Mouse (Mus musculus): ENCODE data around the gene Fam83c. TPM values are rescaled to one million over a fixed set of nuclear protein-coding genes. Genes with fewer than 3 reads are reported as not detected.
"Not testable (repeated sequence)": the region's sequence is repeated elsewhere in the genome, so short reads cannot be mapped to it uniquely, and the experiment has no call there.

Fam83c gene
- polyA plus RNA-seq, 1 experiment from 2014 or later, result 0.09 TPM

DNA sequence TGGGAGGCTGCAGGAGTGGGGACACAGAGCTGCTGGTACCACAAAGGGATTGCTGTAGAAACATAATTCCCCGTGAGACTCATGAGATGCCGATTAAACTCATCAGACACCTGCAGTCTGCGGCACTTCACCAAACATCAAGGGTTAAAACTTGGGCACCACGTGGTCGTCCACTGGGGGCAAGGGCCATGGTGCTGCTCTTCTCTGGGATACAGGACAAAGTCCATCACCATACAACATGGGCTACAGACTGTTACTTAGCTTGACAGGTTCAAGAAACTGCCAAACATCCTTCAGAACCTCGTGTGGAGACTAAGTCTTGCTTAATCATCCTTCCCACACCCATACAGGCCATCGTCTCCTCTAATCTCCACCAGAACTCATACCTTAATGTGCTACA lies 25.4 kb upstream of the Fam83c start:
- 66% methylated on average over 7 of the region's 7 CpGs for WGBS (ENCODE audit: insufficient replicate concordance)
- H3K9ac ChIP-seq, result no peak overlapping the region
- no peak overlapping the region for H3K4me3 ChIP-seq (replicated peaks)
- H3K4me1 ChIP-seq (replicated peaks), result no peaks in the 10 kb centered on the region
- peaks cover 14% of the 10 kb centered on the region for H3K36me3 ChIP-seq (replicated peaks)
- H3K9me3 ChIP-seq (replicated peaks), result no peaks in the 10 kb centered on the region
- ATAC-seq (ENCODE audit: insufficient read depth), result no peak
- no peak overlapping the region for H3K27ac ChIP-seq (replicated peaks)
- no peak overlapping the region for H3K4me2 ChIP-seq
- no peaks in the 10 kb centered on the region for H3K27me3 ChIP-seq

DNA sequence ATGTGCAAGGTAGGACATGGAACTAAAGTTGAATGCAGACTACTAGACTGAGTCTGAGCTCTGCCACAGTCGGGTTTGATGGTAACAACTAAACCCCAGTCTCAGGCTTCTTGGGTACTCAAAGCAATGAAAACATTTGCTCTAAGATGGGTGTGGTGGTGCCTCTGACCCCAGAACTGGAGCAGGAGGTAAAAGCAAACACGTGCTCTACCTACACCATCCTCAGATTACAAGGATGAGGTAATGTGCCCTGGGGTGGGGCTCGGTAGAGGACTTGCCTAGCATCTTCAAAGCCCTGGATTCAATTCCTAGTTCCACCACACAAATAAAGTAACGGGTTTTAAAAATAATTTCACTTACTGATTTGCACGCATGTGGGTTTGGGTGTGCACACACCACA lies 17.9 kb upstream of the Fam83c start:
- ATAC-seq (ENCODE audit: insufficient read depth), result no peak
- H3K27ac ChIP-seq (replicated peaks), result no peak overlapping the region
- 79% methylated on average over 5 of the region's 5 CpGs for WGBS (ENCODE audit: insufficient replicate concordance)
- no peak overlapping the region for H3K4me2 ChIP-seq
- H3K4me1 ChIP-seq (replicated peaks), result 0 out of 2 replicates have a peak, but pooled peaks cover 3% of the 10 kb centered on the region
- no peak overlapping the region for H3K4me3 ChIP-seq (replicated peaks)
- no peaks in the 10 kb centered on the region for H3K27me3 ChIP-seq
- no peak overlapping the region for H3K9ac ChIP-seq
- H3K36me3 ChIP-seq (replicated peaks), result peaks cover 38% of the 10 kb centered on the region
- no peaks in the 10 kb centered on the region for H3K9me3 ChIP-seq (replicated peaks)

- no peaks in the 10 kb centered on the region for H3K27me3 ChIP-seq
- 0 out of 2 replicates have a peak, but pooled peaks cover 3% of the 10 kb centered on the region for H3K4me1 ChIP-seq (replicated peaks)
- WGBS (ENCODE audit: insufficient replicate concordance), result 73% methylated on average over 7 of the region's 7 CpGs
- no peaks in the 10 kb centered on the region for H3K9me3 ChIP-seq (replicated peaks)
- H3K4me2 ChIP-seq, result no peak overlapping the region
- no peak for ATAC-seq (ENCODE audit: insufficient read depth)
- H3K9ac ChIP-seq, result no peak overlapping the region
- H3K36me3 ChIP-seq (replicated peaks), result peaks cover 44% of the 10 kb centered on the region
- no peak overlapping the region for H3K27ac ChIP-seq (replicated peaks)
- no peak overlapping the region for H3K4me3 ChIP-seq (replicated peaks)
Observed at GRCm38 (mm10) chr2:155850120-155850519, 15.5 kb upstream of the Fam83c start.

DNA sequence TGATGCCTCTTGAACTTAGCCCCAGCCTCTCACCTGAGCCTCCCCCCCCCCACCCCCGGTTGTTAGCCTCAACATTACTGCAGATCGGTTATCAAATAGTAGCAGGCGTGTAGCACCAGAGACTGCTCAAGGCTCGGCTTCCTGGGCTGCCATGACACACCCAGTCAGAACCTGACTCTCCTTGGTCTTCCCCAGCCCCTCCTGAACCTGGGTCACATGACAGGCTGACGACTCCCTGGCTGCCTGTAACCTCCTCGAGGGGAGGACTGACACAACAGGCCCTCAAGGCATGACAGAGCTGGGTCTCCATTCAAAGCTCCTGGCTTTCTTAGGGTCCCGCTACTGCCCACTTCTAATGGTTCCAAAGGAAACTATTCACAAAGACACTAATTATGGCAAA lies 14.8 kb upstream of the Fam83c start:
- Histone ChIP-seq H3K4me3 (replicated peaks) (no peak overlapping the region), H3K4me2 (no peak overlapping the region), H3K36me3 (replicated peaks) (peaks cover 41% of the 10 kb centered on the region), H3K9ac (no peak overlapping the region), H3K27me3 (no peaks in the 10 kb centered on the region), H3K27ac (replicated peaks) (no peak overlapping the region), H3K9me3 (replicated peaks) (no peaks in the 10 kb centered on the region), H3K4me1 (replicated peaks) (0 out of 2 replicates have a peak, but pooled peaks cover 3% of the 10 kb centered on the region)
- peak; percentile 44 for ATAC-seq (ENCODE audit: insufficient read depth)
- WGBS (ENCODE audit: insufficient replicate concordance), result 24% methylated on average over 7 of the region's 7 CpGs

- 0 out of 2 replicates have a peak, but pooled peaks cover 3% of the 10 kb centered on the region for H3K4me1 ChIP-seq (replicated peaks)
- WGBS (ENCODE audit: insufficient replicate concordance), result 36% methylated on average over 6 of the region's 6 CpGs
- no peaks in the 10 kb centered on the region for H3K27me3 ChIP-seq
- no peak overlapping the region for H3K4me2 ChIP-seq
- ATAC-seq (ENCODE audit: insufficient read depth), result no peak
- no peak overlapping the region for H3K4me3 ChIP-seq (replicated peaks)
- no peak overlapping the region for H3K9ac ChIP-seq
- H3K27ac ChIP-seq (replicated peaks), result no peak overlapping the region
- H3K36me3 ChIP-seq (replicated peaks), result peaks cover 37% of the 10 kb centered on the region
- H3K9me3 ChIP-seq (replicated peaks), result no peaks in the 10 kb centered on the region
Observed at GRCm38 (mm10) chr2:155848291-155848690, 13.6 kb upstream of the Fam83c start.

GRCm38 (mm10) chr2:155846930-155847329 lies 12.3 kb upstream of the Fam83c start:
- no peaks in the 10 kb centered on the region for H3K9me3 ChIP-seq (replicated peaks)
- no peak overlapping the region for H3K9ac ChIP-seq
- no peak overlapping the region for H3K4me3 ChIP-seq (replicated peaks)
- H3K36me3 ChIP-seq (replicated peaks), result peaks cover 30% of the 10 kb centered on the region
- 0 out of 2 replicates have a peak, but pooled peaks cover 3% of the 10 kb centered on the region for H3K4me1 ChIP-seq (replicated peaks)
- no peaks in the 10 kb centered on the region for H3K27me3 ChIP-seq
- ATAC-seq (ENCODE audit: insufficient read depth), result no peak
- WGBS (ENCODE audit: insufficient replicate concordance), result 72% methylated on average over 8 of the region's 8 CpGs
- no peak overlapping the region for H3K27ac ChIP-seq (replicated peaks)
- H3K4me2 ChIP-seq, result no peak overlapping the region

DNA sequence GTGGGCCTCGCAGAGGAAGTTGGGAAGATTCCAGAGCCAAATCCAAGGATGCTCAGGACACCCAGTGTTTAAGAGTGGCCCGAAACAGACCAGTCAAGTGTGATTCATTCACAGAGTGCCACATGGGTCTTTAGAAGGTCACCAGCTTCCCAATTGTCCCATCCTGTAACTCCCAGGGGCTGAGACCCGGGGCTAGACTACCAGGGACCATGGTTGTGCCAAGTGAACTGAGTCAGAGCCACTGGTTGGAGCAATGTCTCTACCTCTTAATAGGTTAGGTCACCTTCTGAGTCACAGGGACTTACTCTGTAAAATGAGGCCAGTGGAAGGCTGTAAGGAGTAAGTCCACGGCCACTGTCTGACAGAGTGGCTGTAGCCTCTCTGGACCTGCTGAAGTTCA lies 4.3 kb upstream of the Fam83c start:
- Histone ChIP-seq H3K9me3 (replicated peaks) (no peaks in the 10 kb centered on the region), H3K9ac (no peak overlapping the region), H3K27ac (replicated peaks) (no peak overlapping the region), H3K4me1 (replicated peaks) (no peaks in the 10 kb centered on the region), H3K27me3 (peaks cover 15% of the 10 kb centered on the region; the same call in 1 of the 2 replicates), H3K36me3 (replicated peaks) (no peaks in the 10 kb centered on the region), H3K4me3 (replicated peaks) (no peak overlapping the region), H3K4me2 (no peak overlapping the region)
- WGBS (ENCODE audit: insufficient replicate concordance), result 65% methylated on average over 4 of the region's 4 CpGs
- no peak for ATAC-seq (ENCODE audit: insufficient read depth)

- WGBS (ENCODE audit: insufficient replicate concordance), result 48% methylated on average over 3 of the region's 3 CpGs
- Histone ChIP-seq H3K9me3 (replicated peaks) (no peaks in the 10 kb centered on the region), H3K27ac (replicated peaks) (no peak overlapping the region), H3K27me3 (peaks cover 21% of the 10 kb centered on the region; the same call in 1 of the 2 replicates), H3K9ac (no peak overlapping the region), H3K36me3 (replicated peaks) (no peaks in the 10 kb centered on the region), H3K4me1 (replicated peaks) (no peaks in the 10 kb centered on the region), H3K4me2 (no peak overlapping the region), H3K4me3 (replicated peaks) (no peak overlapping the region)
- no peak for ATAC-seq (ENCODE audit: insufficient read depth)
Observed at GRCm38 (mm10) chr2:155837961-155838360, 3.3 kb upstream of the Fam83c start.

DNA sequence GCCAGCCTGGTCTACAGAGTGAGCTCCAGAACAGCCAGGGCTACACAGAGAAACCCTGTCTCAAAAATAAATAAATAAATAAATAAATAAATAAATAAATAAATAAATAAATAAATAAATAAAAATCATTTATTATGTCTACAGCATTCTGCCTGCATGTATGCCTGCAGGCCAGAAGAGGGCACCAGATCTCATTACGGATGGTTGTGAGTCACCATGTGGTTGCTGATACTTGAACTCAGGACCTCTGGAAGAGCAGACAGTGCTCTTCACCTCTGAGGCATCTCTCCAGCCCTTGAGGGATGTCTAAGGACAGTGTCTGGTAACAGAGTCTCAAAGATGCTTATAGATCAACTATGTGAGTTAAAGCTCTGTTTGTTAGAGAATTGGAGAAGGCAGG lies 2.6 kb downstream of the Fam83c start:
- WGBS (ENCODE audit: insufficient replicate concordance), result 51% methylated on average over 1 of the region's 1 CpGs
- H3K36me3 ChIP-seq (replicated peaks); H3K9ac ChIP-seq; H3K4me2 ChIP-seq; H3K9me3 ChIP-seq (replicated peaks); H3K4me3 ChIP-seq (replicated peaks); ATAC-seq (ENCODE audit: insufficient read depth); H3K27ac ChIP-seq (replicated peaks): not testable (repeated sequence)
- Histone ChIP-seq H3K4me1 (replicated peaks) (peaks cover 15% of the 10 kb centered on the region), H3K27me3 (0 out of 2 replicates have a peak, but pooled peaks cover 15% of the 10 kb centered on the region)

GRCm38 (mm10) chr2:155831302-155831701 lies 3.4 kb downstream of the Fam83c start:
- Histone ChIP-seq H3K4me1 (replicated peaks) (peaks cover 19% of the 10 kb centered on the region), H3K27me3 (0 out of 2 replicates have a peak, but pooled peaks cover 15% of the 10 kb centered on the region), H3K9me3 (replicated peaks) (no peaks in the 10 kb centered on the region), H3K4me2 (no peak overlapping the region), H3K36me3 (replicated peaks) (no peaks in the 10 kb centered on the region), H3K9ac (no peak overlapping the region), H3K27ac (replicated peaks) (no peak overlapping the region), H3K4me3 (replicated peaks) (no peak overlapping the region)
- WGBS (ENCODE audit: insufficient replicate concordance), result 42% methylated on average over 9 of the region's 9 CpGs
- ATAC-seq (ENCODE audit: insufficient read depth), result no peak

- Histone ChIP-seq H3K27ac (replicated peaks) (no peak overlapping the region), H3K4me1 (replicated peaks) (peaks cover 21% of the 10 kb centered on the region), H3K27me3 (0 out of 2 replicates have a peak, but pooled peaks cover 15% of the 10 kb centered on the region), H3K4me2 (no peak overlapping the region), H3K9ac (no peak overlapping the region), H3K9me3 (replicated peaks) (no peaks in the 10 kb centered on the region), H3K4me3 (replicated peaks) (no peak overlapping the region), H3K36me3 (replicated peaks) (no peaks in the 10 kb centered on the region)
- 79% methylated on average over 8 of the region's 8 CpGs for WGBS (ENCODE audit: insufficient replicate concordance)
- ATAC-seq (ENCODE audit: insufficient read depth), result no peak
Observed at GRCm38 (mm10) chr2:155830841-155831240, 3.8 kb downstream of the Fam83c start.
